Mouse (Mus musculus) kidney, embryonic 14.5 days (tissue): Measurements from ENCODE around the gene Mtr. TPM values are rescaled to one million over a fixed set of nuclear protein-coding genes. Genes with fewer than 3 reads are reported as not detected.

ENCODE experiments used
- ATAC-seq: fragments of 200-750 bp; cut with Nextera tagmentation; 2 replicates; pipeline ENCODE4 v1.8.0; 2017; ENCODE audit warnings: moderate number of reproducible peaks, mild to moderate bottlenecking, moderate TSS enrichment, moderate library complexity; ENCODE audit not compliant: low FRiP score, low TSS enrichment
- H3K27ac ChIP-seq: fragments of 300-500 bp; sonication (generic); 2 replicates; pipeline ENCODE4 v1.5.1; 2014; ENCODE audit warnings: low read depth, mild to moderate bottlenecking, low read length, moderate library complexity, mixed read lengths
- H3K27me3 ChIP-seq: fragments of 300-500 bp; sonication (generic); 2 replicates; pipeline ENCODE4 v1.6.1; 2014; ENCODE audit warnings: mild to moderate bottlenecking, low read length; ENCODE audit not compliant: control insufficient read depth, insufficient read depth
- H3K36me3 ChIP-seq: fragments of 300-500 bp; sonication (generic); 2 replicates; pipeline ENCODE4 v1.6.1; 2014; ENCODE audit warnings: low read length, mixed read lengths; ENCODE audit not compliant: control insufficient read depth, insufficient read depth
- H3K4me1 ChIP-seq: fragments of 300-500 bp; sonication (generic); 2 replicates; pipeline ENCODE4 v1.6.1; 2014; ENCODE audit warnings: low read length, mixed read lengths; ENCODE audit not compliant: control insufficient read depth, insufficient read depth
- H3K4me2 ChIP-seq: fragments of 300-500 bp; sonication (generic); replicated peaks from 2 replicates; pipeline ENCODE4 v1.6.1; 2014; ENCODE audit warnings: low read depth, mild to moderate bottlenecking, low read length
- H3K4me3 ChIP-seq: fragments of 300-500 bp; sonication (generic); 2 replicates; pipeline ENCODE4 v1.5.1; 2014; ENCODE audit warnings: mild to moderate bottlenecking, low read length
- H3K9ac ChIP-seq: fragments of 300-500 bp; sonication (generic); 2 replicates; pipeline ENCODE4 v1.6.1; 2014; ENCODE audit warnings: low read depth, mild to moderate bottlenecking, low read length, moderate library complexity
- H3K9me3 ChIP-seq: fragments of 300-500 bp; sonication (generic); 2 replicates; pipeline ENCODE4 v1.6.1; 2016; ENCODE audit warnings: low read length; ENCODE audit not compliant: control insufficient read depth
- WGBS: fragments of 180-500 bp; shearing (Covaris S2); extraction: QIAGEN DNeasy Blood & Tissue Kit; methylation state at CpG from one replicate; pipeline ENCODE4 v1.1.7; 2014; 5-methylcytosine and 5-hydroxymethylcytosine counted together
- polyA plus RNA-seq: library from polyadenylated mRNA; unstranded; fragments of >200 nt; fragmentation: Nextera tagmentation; extraction: Ambion mirVana; gene quantifications from 2 replicates; pipeline ENCODE4 v1.2.1, GENCODE M21; 2014

The Mtr gene
- polyA plus RNA-seq, 1 experiment from 2014 or later, result 19.7 TPM

- Histone ChIP-seq H3K4me2 (no peak overlapping the region), H3K27ac (no peak overlapping the region), H3K9me3 (no peaks in the 10 kb centered on the region), H3K4me3 (no peak overlapping the region), H3K4me1 (no peaks in the 10 kb centered on the region), H3K27me3 (no peaks in the 10 kb centered on the region), H3K9ac (no peak overlapping the region), H3K36me3 (peaks cover 47% of the 10 kb centered on the region)
- WGBS, result 91% methylated on average over 5 of the region's 5 CpGs
- ATAC-seq, result no peak
These were observed 43.0 kb downstream of the Mtr start for GRCm38 (mm10) chr13:12214922-12215321.

- Histone ChIP-seq H3K9ac (no peak overlapping the region), H3K4me2 (no peak overlapping the region), H3K36me3 (peaks cover 41% of the 10 kb centered on the region), H3K4me3 (no peak overlapping the region), H3K27ac (no peak overlapping the region), H3K27me3 (no peaks in the 10 kb centered on the region), H3K4me1 (no peaks in the 10 kb centered on the region), H3K9me3 (no peaks in the 10 kb centered on the region)
- ATAC-seq, result no peak
- 75% methylated on average over 2 of the region's 2 CpGs for WGBS
These were observed 46.9 kb downstream of the Mtr start for GRCm38 (mm10) chr13:12211058-12211457.

- Histone ChIP-seq H3K36me3 (peaks cover 42% of the 10 kb centered on the region), H3K9ac (no peak overlapping the region), H3K4me2 (no peak overlapping the region), H3K27ac (no peak overlapping the region), H3K9me3 (no peaks in the 10 kb centered on the region), H3K27me3 (no peaks in the 10 kb centered on the region), H3K4me3 (no peak overlapping the region), H3K4me1 (no peaks in the 10 kb centered on the region)
- ATAC-seq, result peak; percentile 43; the same call in 1 of the 2 replicates
- 80% methylated on average over 10 of the region's 10 CpGs for WGBS
These were observed 47.7 kb downstream of the Mtr start for GRCm38 (mm10) chr13:12210023-12210762.

- Histone ChIP-seq H3K4me1 (no peaks in the 10 kb centered on the region), H3K9ac (no peak overlapping the region), H3K4me3 (no peak overlapping the region), H3K9me3 (no peaks in the 10 kb centered on the region), H3K27ac (no peak overlapping the region), H3K4me2 (no peak overlapping the region), H3K27me3 (no peaks in the 10 kb centered on the region), H3K36me3 (peaks cover 24% of the 10 kb centered on the region)
- WGBS, result 85% methylated on average over 5 of the region's 5 CpGs
- no peak for ATAC-seq
These were observed 57.5 kb downstream of the Mtr start for GRCm38 (mm10) chr13:12200372-12200771.

- H3K9me3 ChIP-seq, result no peaks in the 10 kb centered on the region
- H3K4me2 ChIP-seq, result no peak overlapping the region
- no peaks in the 10 kb centered on the region for H3K27me3 ChIP-seq
- no peak overlapping the region for H3K27ac ChIP-seq
- ATAC-seq, result no peak
- no peaks in the 10 kb centered on the region for H3K4me1 ChIP-seq
- H3K4me3 ChIP-seq, result no peak overlapping the region
- peaks cover 26% of the 10 kb centered on the region for H3K36me3 ChIP-seq
- no peak overlapping the region for H3K9ac ChIP-seq
- WGBS, result 93% methylated on average over 2 of the region's 2 CpGs
These were observed 59.4 kb downstream of the Mtr start for GRCm38 (mm10) chr13:12198486-12198885.

- no peak for ATAC-seq
- Histone ChIP-seq H3K27ac (no peak overlapping the region), H3K27me3 (no peaks in the 10 kb centered on the region), H3K4me2 (no peak overlapping the region), H3K9me3 (no peaks in the 10 kb centered on the region), H3K9ac (no peak overlapping the region), H3K4me3 (no peak overlapping the region), H3K36me3 (peaks cover 35% of the 10 kb centered on the region), H3K4me1 (no peaks in the 10 kb centered on the region)
- 90% methylated on average over 4 of the region's 4 CpGs for WGBS
These were observed 61.1 kb downstream of the Mtr start for GRCm38 (mm10) chr13:12196861-12197260.

- ATAC-seq, result no peak
- Histone ChIP-seq H3K4me1 (no peaks in the 10 kb centered on the region), H3K27me3 (no peaks in the 10 kb centered on the region), H3K9ac (no peak overlapping the region), H3K9me3 (no peaks in the 10 kb centered on the region), H3K36me3 (peaks cover 37% of the 10 kb centered on the region), H3K4me2 (no peak overlapping the region), H3K27ac (no peak overlapping the region), H3K4me3 (no peak overlapping the region)
- 99% methylated on average over 3 of the region's 3 CpGs for WGBS
These were observed 61.9 kb downstream of the Mtr start for GRCm38 (mm10) chr13:12196012-12196411.

GRCm38 (mm10) chr13:12194942-12195662 is 62.8 kb downstream of the Mtr start:
- Histone ChIP-seq H3K4me2 (no peak overlapping the region), H3K27me3 (no peaks in the 10 kb centered on the region), H3K4me3 (no peak overlapping the region), H3K9me3 (no peaks in the 10 kb centered on the region), H3K36me3 (peaks cover 41% of the 10 kb centered on the region), H3K4me1 (no peaks in the 10 kb centered on the region), H3K27ac (no peak overlapping the region), H3K9ac (no peak overlapping the region)
- WGBS, result 83% methylated on average over 12 of the region's 12 CpGs
- no peak for ATAC-seq

GRCm38 (mm10) chr13:12189219-12189618 is 68.7 kb downstream of the Mtr start:
- no peak overlapping the region for H3K4me2 ChIP-seq
- H3K4me3 ChIP-seq, result no peak overlapping the region
- 98% methylated on average over 11 of the region's 11 CpGs for WGBS
- peaks cover 54% of the 10 kb centered on the region for H3K36me3 ChIP-seq
- no peaks in the 10 kb centered on the region for H3K9me3 ChIP-seq
- ATAC-seq, result no peak
- no peak overlapping the region for H3K9ac ChIP-seq
- H3K27me3 ChIP-seq, result no peaks in the 10 kb centered on the region
- no peak overlapping the region for H3K27ac ChIP-seq
- no peaks in the 10 kb centered on the region for H3K4me1 ChIP-seq
